Mouse (Mus musculus): ENCODE measurements at regions not wholly inside any gene's neighbourhood (a gene's known extent, or its start where the extent isn't known, plus 50 kb on each side); places are given as distances from the start of the nearest gene placed in this dataset.

- TF ChIP-seq CTCF (IDR thresholded peaks at IDR 0.05; ENCODE audit: low read depth) (peak; percentile 92), EP300 (IDR thresholded peaks at IDR 0.05; ENCODE audit: low read depth) (no peak)
These were observed 179.6 kb downstream of the 1810013L24Rik start for GRCm38 (mm10) chr16:9009361-9010083.

Data from liver, embryonic 14.5 days (tissue).